Mouse (Mus musculus) cerebellum, adult 9-10 months (tissue): ENCODE results near the gene Hbq1a.
"Not testable (repeated sequence)": the region's sequence is repeated elsewhere in the genome, so short reads cannot be mapped to it uniquely, and the experiment has no call there.

Experiments used
- DNase-seq: peaks from one replicate; pipeline ENCODE4 v3.0.0; 2022

The Hbq1a gene

GRCm38 (mm10) chr11:32285031-32285775 is 14.7 kb upstream of the Hbq1a start:
- no peak for DNase-seq

- not testable (repeated sequence) for DNase-seq
Observed at GRCm38 (mm10) chr11:32285887-32286286, 14.0 kb upstream of the Hbq1a start.

DNA sequence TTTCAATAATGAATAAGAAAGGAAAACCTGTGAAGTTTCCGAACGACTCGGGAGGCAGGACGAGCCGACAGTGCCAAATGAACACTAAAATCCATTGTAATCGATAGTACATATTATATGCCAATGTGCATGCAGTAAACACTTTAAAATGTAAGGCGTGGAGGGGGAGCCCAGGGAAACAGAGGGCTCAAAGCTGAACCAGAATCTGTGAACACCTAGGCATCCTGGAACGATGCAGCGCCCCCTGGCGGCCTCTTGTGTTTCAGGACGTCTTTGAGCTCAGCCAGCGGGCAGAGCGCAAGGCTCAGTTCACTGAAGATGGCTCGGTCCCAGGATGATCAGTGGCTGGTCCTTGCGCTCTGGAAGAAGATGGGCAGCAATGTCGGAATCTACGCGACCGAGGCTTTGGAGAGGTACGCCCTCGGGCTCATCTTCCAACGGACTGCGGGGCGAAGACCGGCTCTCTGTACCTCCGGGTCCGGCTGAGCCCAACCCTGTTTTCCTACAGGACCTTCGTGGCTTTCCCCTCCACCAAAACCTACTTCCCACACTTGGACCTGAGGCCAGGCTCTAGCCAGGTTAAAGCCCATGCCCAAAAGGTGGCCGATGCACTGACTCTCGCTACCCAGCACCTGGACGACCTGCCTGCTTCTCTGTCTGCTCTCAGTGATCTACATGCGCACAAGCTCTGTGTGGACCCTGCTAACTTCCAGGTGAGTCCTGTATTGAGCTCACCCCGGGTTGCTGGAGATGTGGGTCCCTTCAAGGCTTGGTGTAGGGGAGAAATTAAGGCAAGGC is 13.0 kb upstream of the Hbq1a start, which contains the start of gene Hbq1b:
Gene Hbq1b, plus strand, starts transcription at position 271 of the 798 bp plus-strand sequence.
- DNase-seq: peak; percentile 86

GRCm38 (mm10) chr11:32287493-32287825 is 12.4 kb upstream of the Hbq1a start:
- no peak for DNase-seq

DNA sequence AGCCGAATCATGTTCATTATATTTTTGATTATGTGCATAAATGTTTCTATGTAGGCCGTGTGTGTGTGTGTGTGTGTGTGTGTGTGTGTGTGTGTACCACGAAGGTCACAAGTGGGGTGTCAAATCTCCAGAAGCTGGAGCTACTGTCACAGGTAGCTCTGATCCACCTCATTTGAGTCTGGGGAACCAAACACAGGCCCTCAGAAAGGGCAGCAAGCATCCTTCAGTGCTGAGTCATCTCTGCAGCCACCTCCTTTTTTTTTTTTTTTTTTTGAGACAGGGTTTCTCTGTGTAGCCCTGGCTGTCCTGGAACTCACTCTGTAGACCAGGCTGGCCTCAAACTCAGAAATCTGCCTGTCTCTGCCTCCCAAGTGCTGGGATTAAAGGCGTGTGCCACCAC is 7.0 kb upstream of the Hbq1a start:
- DNase-seq: not testable (repeated sequence)

GRCm38 (mm10) chr11:32293479-32293878 is 6.4 kb upstream of the Hbq1a start:
- DNase-seq: not testable (repeated sequence)

DNA sequence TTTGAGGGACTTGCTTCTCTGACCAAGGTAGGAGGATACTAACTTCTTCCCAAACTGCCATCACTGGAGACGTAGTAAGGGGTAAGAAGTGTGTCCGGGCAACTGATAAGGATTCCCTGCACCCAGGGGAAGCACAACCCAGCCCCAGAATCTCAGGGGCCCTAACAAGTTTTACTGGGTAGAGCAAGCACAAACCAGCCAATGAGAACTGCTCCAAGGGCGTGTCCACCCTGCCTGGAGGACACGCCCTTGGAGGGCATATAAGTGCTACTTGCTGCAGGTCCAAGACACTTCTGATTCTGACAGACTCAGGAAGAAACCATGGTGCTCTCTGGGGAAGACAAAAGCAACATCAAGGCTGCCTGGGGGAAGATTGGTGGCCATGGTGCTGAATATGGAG is 3.7 kb upstream of the Hbq1a start, which contains the start of gene Hba-a2:
Gene Hba-a2, plus strand, starts transcription at position 287 of the 400 bp plus-strand sequence.
- not testable (repeated sequence) for DNase-seq

- not testable (repeated sequence) for DNase-seq
Observed at GRCm38 (mm10) chr11:32297417-32297816, 2.5 kb upstream of the Hbq1a start.

DNA sequence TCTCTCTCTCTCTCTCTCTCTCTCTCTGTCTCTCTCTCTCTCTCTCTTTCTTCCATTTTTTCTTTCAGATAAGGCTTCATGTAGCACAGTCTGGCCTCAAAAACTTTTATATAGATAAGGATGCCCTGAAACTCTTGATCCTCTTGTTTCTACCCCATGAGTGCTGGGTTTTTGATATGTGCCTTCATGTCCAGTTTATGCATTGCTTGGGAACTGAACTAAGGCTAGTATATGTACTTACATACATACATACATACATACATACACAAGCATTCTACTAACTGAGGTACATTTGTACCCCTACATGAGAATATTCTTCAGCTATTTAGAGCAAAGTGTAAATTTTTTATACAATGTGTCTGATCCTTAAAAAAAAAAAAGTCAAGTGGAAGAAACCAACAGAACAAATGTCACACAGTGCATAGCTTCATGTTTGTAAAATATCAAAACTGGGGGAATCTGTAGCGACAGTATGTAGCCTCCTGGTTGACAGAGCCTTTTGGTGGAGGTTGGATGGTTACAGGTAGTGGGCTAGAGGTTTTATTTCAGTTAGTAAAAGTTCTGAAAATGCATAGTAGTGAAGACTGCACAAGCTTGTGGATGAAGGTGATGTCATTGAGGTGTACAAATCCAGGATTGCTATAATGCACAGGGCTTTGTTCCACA is 1.9 kb upstream of the Hbq1a start:
- DNase-seq: no peak

GRCm38 (mm10) chr11:32298532-32298918 is 1.3 kb upstream of the Hbq1a start:
- no peak for DNase-seq

DNA sequence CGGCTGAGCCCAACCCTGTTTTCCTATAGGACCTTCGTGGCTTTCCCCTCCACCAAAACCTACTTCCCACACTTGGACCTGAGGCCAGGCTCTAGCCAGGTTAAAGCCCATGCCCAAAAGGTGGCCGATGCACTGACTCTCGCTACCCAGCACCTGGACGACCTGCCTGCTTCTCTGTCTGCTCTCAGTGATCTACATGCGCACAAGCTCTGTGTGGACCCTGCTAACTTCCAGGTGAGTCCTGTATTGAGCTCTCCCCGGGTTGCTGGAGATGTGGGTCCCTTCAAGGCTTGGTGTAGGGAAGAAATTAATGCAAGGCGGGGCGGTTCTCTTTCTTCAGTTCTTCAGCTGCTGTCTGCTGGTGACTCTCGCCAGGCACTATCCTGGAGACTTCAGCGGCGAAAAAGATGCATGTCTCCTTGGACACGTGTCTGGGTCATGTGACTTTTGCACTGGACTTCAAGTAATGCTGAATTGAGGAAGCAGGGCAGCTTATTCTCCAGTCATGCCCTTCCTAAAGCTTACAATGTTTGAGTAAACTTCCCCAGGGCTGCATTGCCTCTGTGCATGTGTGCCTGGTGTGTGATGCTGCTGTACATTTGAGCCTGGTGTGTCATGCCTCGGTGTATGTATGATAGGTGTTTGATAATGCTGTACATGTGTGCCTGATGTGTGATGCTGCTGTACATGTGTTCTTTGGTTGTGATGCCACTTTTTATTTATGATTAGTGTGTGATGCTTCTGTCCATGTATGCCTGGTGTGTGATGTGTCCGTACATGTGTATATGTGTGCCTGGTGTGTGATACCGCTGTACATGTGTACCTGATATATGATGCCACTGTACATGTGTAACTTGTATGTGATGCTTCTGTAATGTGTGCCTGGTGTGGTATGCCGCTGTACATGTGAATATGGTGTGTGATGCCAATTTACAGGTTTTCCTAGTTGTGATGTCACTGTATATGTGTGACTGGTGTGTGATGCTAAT is 704 bp downstream of the Hbq1a start:
- DNase-seq: no peak

DNA sequence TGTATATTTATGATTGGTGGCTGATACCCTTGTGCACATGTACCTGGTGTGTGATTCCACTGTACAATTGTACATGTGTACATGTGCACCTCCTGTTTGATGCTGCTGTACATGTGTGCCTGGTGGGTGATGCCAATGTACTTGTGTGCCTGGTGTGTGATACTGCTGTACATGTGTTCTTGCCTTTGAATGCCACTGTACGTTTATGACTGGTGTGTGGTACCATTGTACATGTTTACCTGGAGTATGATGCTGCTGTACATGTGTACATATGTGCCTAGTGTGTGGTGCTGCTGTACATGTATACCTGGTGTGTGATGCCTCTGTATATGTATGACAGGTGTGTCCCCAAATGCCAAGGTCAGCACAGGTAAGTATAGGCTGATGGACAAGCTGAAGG is 1.6 kb downstream of the Hbq1a start:
- no peak for DNase-seq

- no peak for DNase-seq
Observed at GRCm38 (mm10) chr11:32302824-32303419, 3.1 kb downstream of the Hbq1a start.

DNA sequence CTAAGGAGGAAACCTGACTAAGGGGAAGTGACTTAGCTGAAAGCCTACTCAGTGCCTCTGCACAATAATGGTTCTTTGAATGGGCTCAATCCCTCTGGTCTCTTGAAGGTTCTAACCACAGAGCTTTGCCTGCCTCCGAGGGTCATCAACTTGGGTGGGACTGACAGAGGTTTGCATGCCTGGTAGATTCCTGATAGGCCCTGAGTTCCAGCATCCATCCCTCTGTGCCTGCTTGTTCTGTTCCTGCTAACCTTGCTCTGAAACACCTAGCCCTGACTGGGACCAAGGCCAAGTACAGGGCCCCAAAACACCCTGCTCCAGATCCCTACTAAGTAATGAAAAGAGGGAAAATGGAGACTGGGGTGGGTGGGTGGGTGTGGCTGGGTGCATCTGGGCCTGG is 3.6 kb downstream of the Hbq1a start:
- DNase-seq: no peak

DNA sequence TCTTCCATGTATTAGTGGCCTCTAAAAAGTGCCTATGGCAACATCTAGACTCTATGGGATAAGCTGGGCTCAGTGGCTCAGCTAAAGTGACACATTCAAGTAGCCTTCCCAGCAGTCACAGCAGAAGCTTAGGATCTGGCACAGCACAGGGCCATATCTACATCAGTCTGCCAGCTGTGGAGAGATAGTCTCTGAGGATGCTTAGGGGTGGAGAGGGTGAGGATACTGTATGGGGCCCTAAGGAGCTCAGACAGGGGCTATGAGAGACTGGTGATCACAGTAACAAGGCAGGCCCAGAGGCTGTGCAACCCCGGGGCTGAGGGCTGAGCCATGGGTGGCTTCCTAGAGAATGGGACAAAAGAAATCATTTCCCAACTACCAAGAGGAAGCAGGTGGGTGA is 7.1 kb downstream of the Hbq1a start:
- no peak for DNase-seq

DNA sequence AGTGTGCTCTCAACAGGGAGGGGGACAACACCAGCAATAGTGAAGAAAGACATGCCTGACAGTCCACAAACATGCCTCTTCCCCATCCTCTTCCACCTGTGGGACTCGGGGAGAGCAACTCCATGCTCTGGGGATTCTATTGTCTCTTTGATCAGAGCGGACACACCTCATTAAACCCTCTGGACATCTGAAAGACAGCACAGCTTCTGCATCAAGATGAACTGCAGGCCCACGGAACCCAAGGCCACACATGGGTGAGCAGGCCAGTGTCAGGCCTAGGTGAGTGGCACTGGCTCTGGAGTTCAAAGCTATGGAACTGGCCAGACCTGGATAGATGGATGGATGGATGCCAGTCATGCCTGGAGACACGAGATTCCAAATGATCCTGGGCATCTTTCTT is 9.6 kb downstream of the Hbq1a start:
- DNase-seq: no peak

DNA sequence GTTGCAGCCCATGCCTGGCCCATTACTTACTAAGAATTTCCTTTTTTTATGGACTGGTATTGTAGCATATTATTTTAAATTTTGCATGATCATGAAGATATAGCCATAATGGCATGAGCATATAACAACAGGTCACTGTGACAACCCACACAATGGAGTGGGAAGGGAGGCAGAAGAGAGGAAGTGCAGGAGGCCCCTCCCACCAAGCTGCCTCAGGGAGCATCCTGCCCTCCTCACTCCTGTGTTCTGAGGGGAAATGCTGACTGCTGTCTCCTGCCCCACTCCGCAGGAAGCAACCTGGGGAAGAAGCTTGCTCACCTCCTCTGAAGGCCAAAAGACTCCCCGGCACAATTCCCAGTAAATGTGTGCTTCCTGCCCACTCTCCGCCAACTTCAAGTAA is 10.1 kb downstream of the Hbq1a start:
- DNase-seq: no peak

DNA sequence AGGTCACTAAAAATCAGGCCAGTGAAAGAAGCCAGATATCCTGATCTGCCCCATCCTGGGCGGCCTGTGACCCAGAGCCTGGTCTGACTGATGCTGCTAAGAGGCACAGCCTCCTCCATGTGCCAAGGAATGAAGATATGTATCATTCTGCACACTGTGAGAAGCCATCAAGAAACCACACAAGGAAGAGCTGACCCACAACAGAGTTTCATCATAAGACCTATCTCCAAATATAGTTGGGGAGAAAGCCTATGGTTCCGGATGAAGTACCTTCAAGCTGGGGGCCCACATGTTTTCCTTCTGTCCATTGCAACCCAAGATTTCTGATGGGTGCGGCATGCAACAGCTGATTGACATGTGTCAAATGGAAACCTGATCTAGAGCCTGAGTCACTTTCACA is 16.1 kb downstream of the Hbq1a start:
- DNase-seq: no peak

DNA sequence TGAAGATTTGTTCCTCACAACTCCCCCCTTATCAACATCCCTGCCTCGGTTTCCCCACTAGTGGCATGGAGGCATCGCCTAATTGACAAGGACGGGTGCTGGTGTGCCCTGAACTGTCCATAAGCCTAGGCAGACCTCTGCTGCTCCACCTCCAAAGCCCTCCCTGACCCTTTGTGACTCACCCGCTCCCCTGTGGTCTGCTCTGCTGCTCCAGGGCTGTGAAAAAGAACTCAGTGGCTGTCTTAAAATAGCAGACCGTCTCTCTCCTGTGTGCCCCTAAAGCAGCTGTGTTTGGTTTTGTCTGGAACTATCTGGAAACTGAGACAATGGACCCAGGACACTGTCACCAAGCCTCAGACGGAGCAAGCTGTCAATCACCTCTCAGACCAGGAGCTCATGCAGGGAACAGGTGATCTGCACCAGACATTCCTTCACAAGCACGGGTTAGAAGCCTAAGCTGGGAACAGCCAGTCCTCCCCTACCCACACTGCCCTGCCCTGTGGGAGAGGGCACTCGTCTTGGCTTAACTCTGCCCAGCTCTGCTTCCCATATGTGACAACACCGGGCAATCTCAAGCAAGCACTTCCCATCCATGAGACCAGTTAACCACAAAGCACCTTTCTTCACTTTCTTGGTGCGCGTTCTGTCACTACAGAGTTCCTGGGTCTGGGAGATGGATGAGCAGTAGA is 20.8 kb downstream of the Hbq1a start:
- no peak for DNase-seq

DNA sequence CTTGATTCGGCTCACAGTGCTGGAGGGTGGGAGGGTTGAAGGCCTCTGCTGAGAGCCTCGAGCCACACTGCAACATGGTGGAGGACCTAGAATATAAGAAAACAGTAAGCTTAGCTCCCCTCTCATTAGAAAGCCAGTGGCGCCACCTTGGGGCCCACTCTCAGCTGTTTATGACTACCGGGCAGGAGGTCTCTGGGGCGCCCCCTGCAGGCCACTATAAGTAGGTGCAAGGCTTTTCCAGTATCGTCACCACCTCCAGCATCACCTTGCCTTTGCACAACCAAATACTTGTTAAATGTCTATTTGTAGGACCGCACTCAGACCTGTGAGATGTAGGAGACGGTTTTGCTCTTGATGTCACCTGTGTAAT is 21.3 kb downstream of the Hbq1a start:
- DNase-seq: peak; percentile 41

GRCm38 (mm10) chr11:32324609-32325008 is 24.7 kb downstream of the Hbq1a start:
- DNase-seq: peak; percentile 82
